Mouse (Mus musculus): Measurements from ENCODE around the gene Crybg1. TPM values are rescaled to one million over a fixed set of nuclear protein-coding genes. Genes with fewer than 3 reads are reported as not detected.
A peak's percentile ranks its signal among the peaks of the same experiment; 100 is the strongest.

Gene Crybg1
- polyA plus RNA-seq, 1 experiment: 1.3 TPM

DNA sequence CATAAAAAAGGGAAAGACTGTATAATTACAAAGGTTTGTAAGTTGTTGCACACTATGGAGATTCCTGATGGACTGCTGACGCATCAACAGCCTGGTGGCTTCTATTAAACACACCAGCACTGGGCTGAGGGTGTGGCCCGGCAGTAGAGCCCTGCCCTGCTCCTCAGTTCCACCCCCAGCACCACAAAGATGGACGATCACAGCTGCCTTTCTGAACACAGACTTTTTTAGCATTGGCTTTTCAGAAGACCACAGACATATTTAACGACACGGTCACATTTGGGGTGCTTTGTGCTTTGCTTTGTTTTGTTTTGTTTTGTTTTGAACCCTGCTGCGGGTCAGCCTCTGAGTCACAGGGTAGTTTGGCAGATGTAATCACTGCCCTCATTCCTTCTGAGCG, 105.0 kb downstream of the Crybg1 start:
- Histone ChIP-seq H3K4me1 (ENCODE audit: control insufficient read depth, insufficient read depth, insufficient read length, low read length) (no peaks in the 10 kb centered on the region), H3K4me3 (ENCODE audit: insufficient read depth, low read depth, low read length) (no peak overlapping the region), H3K27ac (replicated peaks; ENCODE audit: low read depth, low read length) (no peak overlapping the region)

GRCm38 (mm10) chr10:44039185-44039584, 109.5 kb downstream of the Crybg1 start:
- H3K27ac ChIP-seq (replicated peaks; ENCODE audit: low read depth, low read length): no peak overlapping the region
- no peak overlapping the region for H3K4me3 ChIP-seq (ENCODE audit: insufficient read depth, low read depth, low read length)
- H3K4me1 ChIP-seq (ENCODE audit: control insufficient read depth, insufficient read depth, insufficient read length, low read length): no peaks in the 10 kb centered on the region

DNA sequence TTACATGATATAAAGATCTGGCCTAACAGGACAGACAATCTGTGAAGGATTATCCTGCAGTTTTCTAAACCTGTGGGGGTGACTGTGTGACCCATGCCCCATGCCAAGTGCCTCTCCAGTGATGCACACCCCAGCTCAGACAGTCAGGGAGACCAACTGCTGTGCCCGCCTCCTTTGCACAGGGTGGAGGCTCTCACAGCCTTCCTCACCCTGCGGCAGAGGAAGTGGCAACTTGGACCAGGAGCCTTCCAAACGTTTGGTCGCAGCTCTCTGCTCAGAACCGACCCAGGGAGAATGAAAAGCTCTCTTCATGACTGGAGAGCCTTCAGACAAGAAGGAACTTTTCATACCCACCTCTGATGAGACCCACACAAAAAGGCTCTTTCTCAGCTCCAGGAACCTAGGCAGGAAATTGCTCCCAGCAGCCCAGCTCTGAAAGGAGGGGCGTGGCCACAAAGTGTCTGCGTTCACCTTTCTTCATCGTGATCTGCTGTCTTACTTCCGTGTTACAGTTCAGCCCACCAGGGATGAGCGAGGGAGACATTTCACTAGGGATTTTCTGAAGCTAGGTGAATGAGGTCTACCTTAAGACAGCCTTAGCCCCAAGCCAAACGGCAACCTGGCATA, 110.6 kb downstream of the Crybg1 start:
- no peak overlapping the region for H3K27ac ChIP-seq (replicated peaks; ENCODE audit: low read depth, low read length)
- H3K4me3 ChIP-seq (ENCODE audit: insufficient read depth, low read depth, low read length): no peak overlapping the region

DNA sequence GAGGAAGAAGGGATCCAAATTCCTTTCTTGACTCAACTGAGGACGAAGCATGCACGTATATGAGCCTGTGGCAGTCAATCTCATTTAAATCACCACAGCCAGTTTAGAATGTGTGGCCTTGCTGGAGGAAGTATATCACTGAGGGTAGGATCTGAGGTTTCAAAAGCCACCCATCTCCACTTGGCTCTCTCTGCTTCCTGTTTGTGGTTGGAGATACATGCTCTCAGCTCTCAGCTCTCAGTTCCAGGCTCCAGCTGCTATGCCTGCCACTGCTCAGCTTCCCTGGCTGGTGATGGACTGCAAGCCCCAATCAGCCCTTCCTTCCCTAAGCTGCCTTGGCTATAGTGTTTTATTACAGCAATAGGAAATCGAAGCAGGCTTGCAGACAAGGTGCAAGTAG, 119.1 kb downstream of the Crybg1 start:
- H3K4me3 ChIP-seq (ENCODE audit: insufficient read depth, low read depth, low read length): no peak overlapping the region
- no peaks in the 10 kb centered on the region; the same call in 1 of the 2 replicates for H3K4me1 ChIP-seq (ENCODE audit: control insufficient read depth, insufficient read depth, insufficient read length, low read length)
- H3K27ac ChIP-seq (replicated peaks; ENCODE audit: low read depth, low read length): no peak overlapping the region

More for the DNA sequence above, 110.6 kb downstream of the Crybg1 start:
- H3K4me1 ChIP-seq (ENCODE audit: control insufficient read depth, insufficient read depth, insufficient read length, low read length): no peaks in the 10 kb centered on the region

- Histone ChIP-seq H3K4me3 (ENCODE audit: insufficient read depth, low read depth, low read length) (no peak overlapping the region), H3K27ac (replicated peaks; ENCODE audit: low read depth, low read length) (no peak overlapping the region), H3K4me1 (ENCODE audit: control insufficient read depth, insufficient read depth, insufficient read length, low read length) (no peaks in the 10 kb centered on the region; the same call in 1 of the 2 replicates)
Measured at GRCm38 (mm10) chr10:44027226-44027625, 121.4 kb downstream of the Crybg1 start.

DNA sequence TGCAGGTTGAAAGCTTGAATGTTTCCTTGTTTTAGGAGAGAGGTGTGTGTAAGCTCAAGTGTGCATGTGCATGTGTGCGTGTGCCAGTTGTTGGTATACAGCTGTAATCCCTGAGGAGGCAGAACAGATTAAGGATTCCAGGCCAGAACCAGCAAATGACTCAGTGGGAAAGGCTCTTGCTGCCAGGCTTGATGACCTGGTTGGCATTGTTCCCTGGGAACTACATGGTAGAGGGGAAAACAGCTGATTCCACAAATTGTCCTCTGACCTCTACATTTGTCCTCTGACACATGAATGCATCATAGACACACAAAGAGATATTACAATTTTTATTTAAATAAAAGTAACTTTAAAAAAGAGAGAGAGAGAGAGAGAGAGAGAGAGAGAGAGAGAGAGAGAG, 122.5 kb downstream of the Crybg1 start:
- H3K4me1 ChIP-seq (ENCODE audit: control insufficient read depth, insufficient read depth, insufficient read length, low read length): no peaks in the 10 kb centered on the region; the same call in 1 of the 2 replicates
- H3K27ac ChIP-seq (replicated peaks; ENCODE audit: low read depth, low read length): no peak overlapping the region
- H3K4me3 ChIP-seq (ENCODE audit: insufficient read depth, low read depth, low read length): no peak overlapping the region

DNA sequence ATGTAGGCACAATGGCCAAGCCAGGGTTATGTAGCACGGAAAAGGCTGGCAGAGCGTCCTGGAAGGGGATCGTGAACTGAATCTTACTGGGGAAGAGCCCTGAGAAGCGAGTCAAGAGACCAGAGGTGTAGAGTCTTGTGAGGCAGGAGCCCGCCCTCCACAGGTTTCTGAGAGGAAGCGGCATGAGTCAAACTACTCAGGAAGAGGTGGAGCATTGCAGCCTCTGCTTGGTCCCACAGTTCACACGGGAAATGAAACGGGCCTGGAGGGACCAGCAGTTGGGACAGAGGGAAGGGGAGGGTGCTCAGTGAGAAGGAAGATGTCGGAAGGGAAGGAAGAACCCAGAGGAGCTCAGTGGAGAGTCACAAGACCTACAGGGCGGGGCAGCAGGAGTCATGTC, 123.9 kb downstream of the Crybg1 start:
- no peak overlapping the region for H3K4me3 ChIP-seq (ENCODE audit: insufficient read depth, low read depth, low read length)
- H3K4me1 ChIP-seq (ENCODE audit: control insufficient read depth, insufficient read depth, insufficient read length, low read length): no peaks in the 10 kb centered on the region; the same call in 1 of the 2 replicates
- no peak overlapping the region for H3K27ac ChIP-seq (replicated peaks; ENCODE audit: low read depth, low read length)

DNA sequence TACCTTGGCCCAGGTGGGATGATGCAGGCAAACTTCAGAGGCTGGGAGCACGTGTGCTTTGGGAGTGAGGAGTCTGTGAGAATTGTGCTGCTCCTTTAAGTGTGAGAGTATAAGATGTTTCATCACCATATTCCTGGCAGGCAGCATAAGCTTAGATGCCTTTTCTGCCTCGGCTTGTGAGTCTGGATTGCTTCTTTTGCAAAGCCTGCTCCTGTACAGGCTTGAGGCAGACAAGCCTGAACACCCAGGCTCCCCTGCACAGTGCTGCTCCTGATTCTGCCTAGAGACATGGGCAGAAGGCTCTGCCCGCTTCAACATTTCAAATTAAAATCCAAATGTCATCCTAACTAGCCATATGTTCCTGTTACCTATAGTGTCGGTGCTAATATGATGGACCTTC, 128.5 kb downstream of the Crybg1 start:
- H3K4me1 ChIP-seq (ENCODE audit: control insufficient read depth, insufficient read depth, insufficient read length, low read length): no peaks in the 10 kb centered on the region; the same call in 1 of the 2 replicates
- no peak overlapping the region for H3K4me3 ChIP-seq (ENCODE audit: insufficient read depth, low read depth, low read length)
- no peak overlapping the region for H3K27ac ChIP-seq (replicated peaks; ENCODE audit: low read depth, low read length)

GRCm38 (mm10) chr10:44018562-44018961, 130.1 kb downstream of the Crybg1 start:
- H3K4me3 ChIP-seq (ENCODE audit: insufficient read depth, low read depth, low read length): no peak overlapping the region
- H3K27ac ChIP-seq (replicated peaks; ENCODE audit: low read depth, low read length): no peak overlapping the region
- no peaks in the 10 kb centered on the region for H3K4me1 ChIP-seq (ENCODE audit: control insufficient read depth, insufficient read depth, insufficient read length, low read length)

GRCm38 (mm10) chr10:44015631-44016030, 133.0 kb downstream of the Crybg1 start:
- H3K4me3 ChIP-seq (ENCODE audit: insufficient read depth, low read depth, low read length): no peak overlapping the region

GRCm38 (mm10) chr10:44013885-44014284, 134.8 kb downstream of the Crybg1 start:
- Histone ChIP-seq H3K4me1 (ENCODE audit: control insufficient read depth, insufficient read depth, insufficient read length, low read length) (no peaks in the 10 kb centered on the region), H3K4me3 (ENCODE audit: insufficient read depth, low read depth, low read length) (no peak overlapping the region), H3K27ac (replicated peaks; ENCODE audit: low read depth, low read length) (no peak overlapping the region)

More at GRCm38 (mm10) chr10:44015631-44016030, 133.0 kb downstream of the Crybg1 start:
- no peaks in the 10 kb centered on the region for H3K4me1 ChIP-seq (ENCODE audit: control insufficient read depth, insufficient read depth, insufficient read length, low read length)
- H3K27ac ChIP-seq (replicated peaks; ENCODE audit: low read depth, low read length): no peak overlapping the region

- Histone ChIP-seq H3K27ac (replicated peaks; ENCODE audit: low read depth, low read length) (no peak overlapping the region), H3K4me3 (ENCODE audit: insufficient read depth, low read depth, low read length) (no peak overlapping the region), H3K4me1 (ENCODE audit: control insufficient read depth, insufficient read depth, insufficient read length, low read length) (no peaks in the 10 kb centered on the region)
Measured at GRCm38 (mm10) chr10:44011408-44011807, 137.2 kb downstream of the Crybg1 start.

GRCm38 (mm10) chr10:44008808-44009207, 139.8 kb downstream of the Crybg1 start:
- H3K27ac ChIP-seq (replicated peaks; ENCODE audit: low read depth, low read length): no peak overlapping the region
- H3K4me1 ChIP-seq (ENCODE audit: control insufficient read depth, insufficient read depth, insufficient read length, low read length): no peaks in the 10 kb centered on the region; the same call in 1 of the 2 replicates
- H3K4me3 ChIP-seq (ENCODE audit: insufficient read depth, low read depth, low read length): no peak overlapping the region

DNA sequence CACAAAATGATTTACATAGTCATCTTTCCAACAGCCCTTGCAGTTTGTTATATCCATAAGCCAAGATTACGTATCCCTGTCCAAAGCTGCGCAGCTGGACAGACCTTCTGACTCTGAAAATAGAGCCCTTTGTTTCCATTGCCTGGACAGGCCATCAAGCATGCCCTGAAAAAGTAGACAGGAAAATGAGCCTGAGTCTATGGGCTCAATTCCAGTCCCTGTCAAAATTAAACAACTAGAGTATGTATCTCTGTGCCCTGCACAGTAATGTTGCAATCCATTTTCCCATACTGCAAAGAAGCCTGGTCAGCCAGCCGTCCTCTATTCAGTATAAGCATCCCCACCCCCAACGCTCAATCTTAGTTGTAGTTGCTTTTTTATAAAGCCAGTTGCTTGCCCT, 141.8 kb downstream of the Crybg1 start:
- Histone ChIP-seq H3K4me3 (ENCODE audit: insufficient read depth, low read depth, low read length) (no peak overlapping the region), H3K4me1 (ENCODE audit: control insufficient read depth, insufficient read depth, insufficient read length, low read length) (no peaks in the 10 kb centered on the region; the same call in 1 of the 2 replicates), H3K27ac (replicated peaks; ENCODE audit: low read depth, low read length) (no peak overlapping the region)

DNA sequence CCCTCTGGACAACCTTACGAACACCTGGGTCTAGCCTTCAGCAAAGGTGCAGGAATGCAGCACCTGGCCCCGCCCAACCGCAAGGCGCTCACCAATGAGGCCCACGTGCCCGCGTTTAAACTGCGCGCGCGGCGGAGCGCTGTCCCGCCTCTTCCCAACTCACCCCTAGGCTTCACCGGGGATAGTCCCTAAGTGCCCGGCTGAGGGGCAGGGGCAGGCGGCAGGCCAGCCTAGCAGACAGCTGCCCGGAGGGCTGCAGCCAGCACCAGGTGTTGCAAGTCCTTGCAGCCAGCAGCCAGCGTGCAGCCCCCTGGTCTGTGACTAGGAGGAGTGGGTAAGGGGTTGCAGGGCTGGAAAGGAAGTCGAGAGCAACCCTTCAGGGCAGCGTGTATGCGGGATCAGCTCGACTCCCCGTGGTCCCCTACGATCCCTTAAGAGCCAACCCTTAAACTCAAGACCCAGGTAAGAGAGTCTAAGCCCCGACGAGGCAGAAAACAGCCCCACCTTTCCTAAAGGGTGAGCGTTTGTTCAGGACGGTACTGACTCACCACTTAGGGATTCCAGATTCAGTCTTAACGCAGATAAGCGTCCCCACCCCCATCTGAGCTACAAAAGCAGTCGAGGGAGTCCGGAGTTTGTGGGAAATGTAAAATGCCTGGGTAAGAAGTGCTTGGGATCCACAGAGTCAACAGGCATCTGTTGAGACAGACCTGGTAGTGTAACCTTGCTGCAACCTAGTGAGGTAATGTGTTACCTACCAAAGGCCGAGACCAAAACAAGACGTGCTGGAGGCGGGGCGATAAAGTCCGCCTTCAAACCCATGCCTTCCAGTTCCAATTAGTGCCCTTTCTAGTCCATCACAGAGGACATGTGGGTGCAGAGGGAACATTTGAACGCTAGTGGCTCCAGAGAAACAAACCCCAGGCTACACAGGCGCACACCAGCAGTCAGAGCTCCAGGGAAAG, 142.7 kb downstream of the Crybg1 start:
- no peak overlapping the region for H3K27ac ChIP-seq (replicated peaks; ENCODE audit: low read depth, low read length)
- H3K4me1 ChIP-seq (ENCODE audit: control insufficient read depth, insufficient read depth, insufficient read length, low read length): no peaks in the 10 kb centered on the region; the same call in 1 of the 2 replicates
- peak overlapping the region; percentile 25 for H3K4me3 ChIP-seq (ENCODE audit: insufficient read depth, low read depth, low read length)

Data from brown adipose tissue, adult 24 weeks (tissue).